In genomic region chr3:103916839-103917237, GRCm38 (mm10) we compare ENCODE assay signal across 9 mouse cellular contexts. TPM values are rescaled to one million over a fixed set of nuclear protein-coding genes. Genes with fewer than 3 reads are reported as not detected.
DNase-seq lines count a peak whose midpoint lies in the region; ATAC-seq and TF ChIP-seq lines count a peak whose summit lies in the region.
"Had no signal": no experiment of that assay in that cellular context is flagged by ENCODE, and none has a peak within 500 bp of the region (broad histone marks: within the 10 kb centered on the region; RNA-seq: fewer than 3 reads in every experiment).

No protein-coding gene starts in this region.

- intact Hi-C loops in left cerebral cortex, adult 2 months (cut with DNase I): no loop called here
- intact Hi-C loops in left cerebral cortex, postnatal 14 days (cut with DNase I): no loop called here
- intact Hi-C loops in left cerebral cortex, postnatal 4 days (cut with DNase I): no loop called here

- no peak for DNase-seq in left cerebral cortex, adult 2 months (ENCODE audit: extremely low spot score in 1 of 2, low spot score in 2 of 2)
- no peak for DNase-seq in left cerebral cortex, postnatal 14 days (ENCODE audit: low spot score in 2 of 2)
- DNase-seq in cerebellum, adult 9-10 months: no peak
- DNase-seq in layer of hippocampus, adult 18-20 months (ENCODE audit: low spot score in 2 of 2): no peak
- no peak for DNase-seq in left cerebral cortex, postnatal 4 days
- DNase-seq: thymus, adult 18-20 months had no signal

- H3K27me3 ChIP-seq in embryonic facial prominence, embryonic 15.5 days: no peaks in the 10 kb centered on the region
- H3K27me3 ChIP-seq in intestine, embryonic 15.5 days (replicated peaks): no peaks in the 10 kb centered on the region
- no peaks in the 10 kb centered on the region for H3K27me3 ChIP-seq in myocyte (ENCODE audit: control insufficient read depth, insufficient read depth, insufficient read length)

- WGBS in embryonic facial prominence, embryonic 15.5 days: 57% methylated on average over 3 of the region's 3 CpGs
- 47% methylated on average over 3 of the region's 3 CpGs for WGBS in intestine, embryonic 15.5 days

- peak overlapping the region; percentile 75 for H3K4me2 ChIP-seq in embryonic facial prominence, embryonic 15.5 days (replicated peaks)
- peak overlapping the region; percentile 63 for H3K4me2 ChIP-seq in intestine, embryonic 15.5 days (replicated peaks)
- peak overlapping the region; percentile 96 for H3K4me2 ChIP-seq in myocyte (ENCODE audit: low read depth)

- no peaks in the 10 kb centered on the region for H3K9me3 ChIP-seq in embryonic facial prominence, embryonic 15.5 days (replicated peaks)
- no peaks in the 10 kb centered on the region for H3K9me3 ChIP-seq in intestine, embryonic 15.5 days

- no peak for TF ChIP-seq CTCF in left cerebral cortex, adult 2 months (IDR thresholded peaks at IDR 0.05)

- peak overlapping the region; percentile 90 for H3K4me3 ChIP-seq in left cerebral cortex, adult 2 months
- H3K4me3 ChIP-seq in embryonic facial prominence, embryonic 15.5 days (replicated peaks): peak overlapping the region; percentile 23
- 0 out of 2 replicates have a peak overlapping the region, but pooled peaks have one; percentile 16 for H3K4me3 ChIP-seq in intestine, embryonic 15.5 days (replicated peaks)
- peak overlapping the region; percentile 95 for H3K4me3 ChIP-seq in myocyte

- peaks cover 10% of the 10 kb centered on the region for H3K4me1 ChIP-seq in embryonic facial prominence, embryonic 15.5 days
- peaks cover 8% of the 10 kb centered on the region; the same call in 1 of the 2 replicates for H3K4me1 ChIP-seq in intestine, embryonic 15.5 days (replicated peaks)

- no peak overlapping the region for H3ac ChIP-seq in myocyte (ENCODE audit: control insufficient read depth, insufficient read length)

- H3K79me2 ChIP-seq in myocyte (ENCODE audit: control insufficient read depth, insufficient read depth): peaks cover 67% of the 10 kb centered on the region

- TF ChIP-seq POLR2A in myocyte (IDR thresholded peaks at IDR 0.05; ENCODE audit: insufficient read length, low read depth): no peak

- no peak overlapping the region for H3K9ac ChIP-seq in embryonic facial prominence, embryonic 15.5 days
- no peak overlapping the region for H3K9ac ChIP-seq in intestine, embryonic 15.5 days

- no peaks in the 10 kb centered on the region for H3K36me3 ChIP-seq in embryonic facial prominence, embryonic 15.5 days
- no peaks in the 10 kb centered on the region for H3K36me3 ChIP-seq in intestine, embryonic 15.5 days
- H3K36me3 ChIP-seq in myocyte (ENCODE audit: control insufficient read depth, insufficient read depth): peaks cover 6% of the 10 kb centered on the region

- H3K27ac ChIP-seq in left cerebral cortex, adult 2 months: no peak overlapping the region
- H3K27ac ChIP-seq in embryonic facial prominence, embryonic 15.5 days (replicated peaks): no peak overlapping the region
- H3K27ac ChIP-seq in intestine, embryonic 15.5 days: no peak overlapping the region

- ATAC-seq in embryonic facial prominence, embryonic 15.5 days (ENCODE audit: insufficient number of reproducible peaks, low FRiP score, low TSS enrichment, low read depth): no peak
- no peak for ATAC-seq in intestine, embryonic 15.5 days

TF ChIP-seq in myocyte, 11 proteins besides CTCF, POLR2A, EP300 and RAD21:
- TF ChIP-seq TCF3 (IDR thresholded peaks at IDR 0.05; ENCODE audit: insufficient read length, low read depth): no peak
- TF ChIP-seq MYOD1 (IDR thresholded peaks at IDR 0.05; ENCODE audit: control insufficient read depth in 1 of 3, insufficient read length in 2 of 3, low read depth in 2 of 3): no peak
- TF ChIP-seq MYOG (IDR thresholded peaks at IDR 0.05; ENCODE audit: control insufficient read depth in 1 of 3, insufficient read depth in 1 of 3, insufficient read length in 2 of 3, low read depth in 2 of 3): no peak
- no peak for TF ChIP-seq USF1 (IDR thresholded peaks at IDR 0.05; ENCODE audit: low read depth)
- no peak for TF ChIP-seq TCF12 (IDR thresholded peaks at IDR 0.05; ENCODE audit: insufficient read depth, poor library complexity, severe bottlenecking)
- TF ChIP-seq POLR2AphosphoS2 (IDR thresholded peaks at IDR 0.05; ENCODE audit: insufficient read length, low read depth): no peak
- TF ChIP-seq CEBPB (IDR thresholded peaks at IDR 0.05; ENCODE audit: insufficient read depth, poor library complexity, severe bottlenecking): no peak
- no peak for TF ChIP-seq E2F4 (IDR thresholded peaks at IDR 0.05; ENCODE audit: insufficient read depth)
- no peak for TF ChIP-seq MAX (IDR thresholded peaks at IDR 0.05; ENCODE audit: low read depth)

RNA-seq across cellular contexts. Expression of gene Rsbn1, which starts 2.9 kb away (rescaled TPM):
- total RNA-seq in left cerebral cortex, adult 2 months (2021): 10 to 100 TPM; 23.3 to 26.7 TPM
- total RNA-seq in left cerebral cortex, postnatal 14 days (2021): 10 to 100 TPM; 18.0 to 18.4 TPM
- polyA plus RNA-seq in embryonic facial prominence, embryonic 15.5 days (2015; fragmentation: Nextera tagmentation; extraction: Ambion mirVana): 11.6 and 12.3 TPM in 2 replicates
- polyA plus RNA-seq in intestine, embryonic 15.5 days (2015; fragmentation: Nextera tagmentation; extraction: Ambion mirVana): 8.3 and 9.7 TPM in 2 replicates
- 3.0 TPM for polyA plus RNA-seq in myocyte (2012; fragmentation: generic; extraction: Trizol)
- 10 to 100 TPM; 22.1 to 25.9 TPM for total RNA-seq in layer of hippocampus, adult 18-20 months (2021)
- total RNA-seq in left cerebral cortex, postnatal 4 days (2021): 10 to 100 TPM; 27.0 to 29.2 TPM

RNA-seq across cellular contexts. Expression of gene Phtf1, which starts 51.1 kb away (rescaled TPM):
- 10 to 100 TPM; 43.4 to 48.1 TPM for total RNA-seq in left cerebral cortex, adult 2 months (2021)
- 10 to 100 TPM; 45.5 to 46.2 TPM for total RNA-seq in left cerebral cortex, postnatal 14 days (2021)
- polyA plus RNA-seq in embryonic facial prominence, embryonic 15.5 days (2015; fragmentation: Nextera tagmentation; extraction: Ambion mirVana): 36.0 and 37.5 TPM in 2 replicates
- polyA plus RNA-seq in intestine, embryonic 15.5 days (2015; fragmentation: Nextera tagmentation; extraction: Ambion mirVana): 18.9 and 19.3 TPM in 2 replicates
- 5.5 TPM for polyA plus RNA-seq in myocyte (2012; fragmentation: generic; extraction: Trizol)
- 10 to 100 TPM; 42.4 to 43.7 TPM for total RNA-seq in layer of hippocampus, adult 18-20 months (2021)
- 10 to 100 TPM; 30.6 to 35.2 TPM for total RNA-seq in left cerebral cortex, postnatal 4 days (2021)

RNA-seq across cellular contexts. Expression of gene Ptpn22, which starts 57.2 kb away (rescaled TPM):
- total RNA-seq in left cerebral cortex, adult 2 months (2021): 1 to 10 TPM; 1.2 to 1.8 TPM
- under 1 TPM; 0.89 to 0.92 TPM for total RNA-seq in left cerebral cortex, postnatal 14 days (2021)
- polyA plus RNA-seq in embryonic facial prominence, embryonic 15.5 days (2015; fragmentation: Nextera tagmentation; extraction: Ambion mirVana): 1.3 and 1.8 TPM in 2 replicates
- 1.4 and 1.9 TPM in 2 replicates for polyA plus RNA-seq in intestine, embryonic 15.5 days (2015; fragmentation: Nextera tagmentation; extraction: Ambion mirVana)
- polyA plus RNA-seq in myocyte (2012; fragmentation: generic; extraction: Trizol): 5.3 TPM
- total RNA-seq in layer of hippocampus, adult 18-20 months (2021): under 1 TPM; 0.68 to 0.89 TPM
- total RNA-seq in left cerebral cortex, postnatal 4 days (2021): under 1 TPM; 0.32 to 0.64 TPM

Comparison
In these comparisons a context has a peak if more than half of its experiments do, and no peak if none do; other contexts are left out.
1. H3K4me3 ChIP-seq: peak in every context shown above with its lines; median percentile 95 in myocyte; 90 in left cerebral cortex, adult 2 months; 23 in embryonic facial prominence, embryonic 15.5 days; 16 in intestine, embryonic 15.5 days.